Mouse (Mus musculus): ENCODE data around the gene Sap18.

GRCm38 (mm10) chr14:57835157-57835556 lies 37.2 kb downstream of the Sap18 start:
- TF ChIP-seq POLR2A (IDR thresholded peaks at IDR 0.05; ENCODE audit: low read depth, low read length) = no peak
- no peak for TF ChIP-seq USF1 (IDR thresholded peaks at IDR 0.05; ENCODE audit: low read depth, low read length)
- TF ChIP-seq ZNF384 (IDR thresholded peaks at IDR 0.05; ENCODE audit: low read depth, low read length) = no peak
- TF ChIP-seq BHLHE40 (IDR thresholded peaks at IDR 0.05; ENCODE audit: low read depth, low read length) = no peak
- TF ChIP-seq ZC3H11A (IDR thresholded peaks at IDR 0.05; ENCODE audit: low read depth, low read length) = no peak
- TF ChIP-seq MAX (IDR thresholded peaks at IDR 0.05; ENCODE audit: low read length) = no peak
- TF ChIP-seq ETS1 (conservative IDR thresholded peaks at IDR 0.05; ENCODE audit: low read depth, low read length) = no peak
- TF ChIP-seq CTCF (conservative IDR thresholded peaks at IDR 0.05 in 1 of 2, IDR thresholded peaks at IDR 0.05 in 1 of 2; ENCODE audit: low read depth in 2 of 2, low read length in 2 of 2) = no peak
- no peak for TF ChIP-seq POLR2AphosphoS2 (IDR thresholded peaks at IDR 0.05; ENCODE audit: low read depth, low read length)
- no peak for TF ChIP-seq MXI1 (IDR thresholded peaks at IDR 0.05; ENCODE audit: low read depth, low read length)
- no peak for TF ChIP-seq TCF12 (IDR thresholded peaks at IDR 0.05; ENCODE audit: low read depth, low read length)
